Mouse (Mus musculus) liver, embryonic 15.5 days (tissue): ENCODE results near the gene Egln3. TPM values are rescaled to one million over a fixed set of nuclear protein-coding genes. Genes with fewer than 3 reads are reported as not detected.

Experiments
- ATAC-seq: fragments of 200-750 bp; cut with Nextera tagmentation; 2 replicates; pipeline ENCODE4 v1.8.0; 2017; ENCODE audit warnings: moderate number of reproducible peaks, mild to moderate bottlenecking, moderate library complexity; ENCODE audit not compliant: insufficient read depth
- H3K27ac ChIP-seq: fragments of 300-500 bp; sonication (generic); replicated peaks from 2 replicates; pipeline ENCODE4 v1.5.1; 2015; ENCODE audit warnings: mild to moderate bottlenecking, inconsistent platforms
- H3K27me3 ChIP-seq: fragments of 300-500 bp; sonication (generic); 2 replicates; pipeline ENCODE4 v1.6.1; 2015; ENCODE audit warnings: mild to moderate bottlenecking, inconsistent platforms
- H3K36me3 ChIP-seq: fragments of 300-500 bp; sonication (generic); replicated peaks from 2 replicates; pipeline ENCODE4 v1.6.1; 2015; ENCODE audit warnings: moderate library complexity, mild to moderate bottlenecking, inconsistent platforms
- H3K4me1 ChIP-seq: fragments of 300-500 bp; sonication (generic); replicated peaks from 2 replicates; pipeline ENCODE4 v1.6.1; 2015; ENCODE audit warnings: inconsistent platforms
- H3K4me2 ChIP-seq: fragments of 300-500 bp; sonication (generic); 2 replicates; pipeline ENCODE4 v1.6.1; 2015; ENCODE audit warnings: moderate library complexity, mild to moderate bottlenecking, inconsistent platforms
- H3K4me3 ChIP-seq: fragments of 300-500 bp; sonication (generic); replicated peaks from 2 replicates; pipeline ENCODE4 v1.5.1; 2015; ENCODE audit warnings: mild to moderate bottlenecking, inconsistent platforms
- H3K9ac ChIP-seq: fragments of 300-500 bp; sonication (generic); 2 replicates; pipeline ENCODE4 v1.6.1; 2015; ENCODE audit warnings: moderate library complexity, mild to moderate bottlenecking, inconsistent platforms
- H3K9me3 ChIP-seq: fragments of 300-500 bp; sonication (generic); replicated peaks from 2 replicates; pipeline ENCODE4 v1.6.1; 2016; ENCODE audit warnings: inconsistent platforms
- WGBS: fragments of 180-500 bp; shearing (Covaris S2); methylation state at CpG from one replicate; pipeline ENCODE4 v1.1.7; 2015; ENCODE audit warnings: mixed read lengths; ENCODE audit not compliant: insufficient replicate concordance; 5-methylcytosine and 5-hydroxymethylcytosine counted together
- polyA plus RNA-seq: library from polyadenylated mRNA; unstranded; fragments of >200 nt; fragmentation: Nextera tagmentation; extraction: Ambion mirVana; gene quantifications from 2 replicates; pipeline ENCODE4 v1.2.1, GENCODE M21; 2015

Egln3 gene
- polyA plus RNA-seq, 1 experiment from 2014 or later, result 2.3 TPM

DNA sequence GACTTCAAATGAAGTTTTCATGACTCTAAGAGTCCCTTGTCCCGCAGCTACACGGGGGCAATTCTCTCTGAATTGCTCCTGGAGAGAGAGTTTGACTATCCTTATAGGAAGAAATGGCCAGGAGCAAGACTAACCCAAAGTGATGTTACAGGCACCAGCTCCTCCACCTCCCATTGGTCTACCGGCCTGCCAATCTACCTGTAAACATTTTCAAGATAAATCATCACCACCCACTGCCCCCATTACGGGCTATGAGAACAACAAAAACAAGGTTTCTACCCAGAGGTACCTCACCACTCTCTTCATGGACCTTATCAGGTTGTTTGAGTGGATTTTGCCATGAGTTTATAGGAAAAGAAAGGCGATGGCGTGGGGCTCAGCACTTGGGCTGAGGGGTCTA is 1.4 kb downstream of the Egln3 start:
- Histone ChIP-seq H3K9ac (no peak overlapping the region), H3K36me3 (no peaks in the 10 kb centered on the region), H3K4me2 (peak overlapping the region; percentile 77), H3K27me3 (peaks cover 50% of the 10 kb centered on the region), H3K4me3 (peak overlapping the region; percentile 59), H3K27ac (no peak overlapping the region), H3K4me1 (peaks cover 22% of the 10 kb centered on the region), H3K9me3 (no peaks in the 10 kb centered on the region)
- 6% methylated on average over 6 of the region's 6 CpGs for WGBS
- ATAC-seq, result no peak

GRCm38 (mm10) chr12:54200856-54201255 is 2.8 kb downstream of the Egln3 start:
- Histone ChIP-seq H3K4me1 (peaks cover 24% of the 10 kb centered on the region), H3K4me3 (no peak overlapping the region), H3K9ac (no peak overlapping the region), H3K4me2 (no peak overlapping the region), H3K36me3 (no peaks in the 10 kb centered on the region), H3K9me3 (no peaks in the 10 kb centered on the region), H3K27me3 (peaks cover 53% of the 10 kb centered on the region), H3K27ac (no peak overlapping the region)
- WGBS, result 11% methylated on average over 6 of the region's 6 CpGs
- no peak for ATAC-seq

DNA sequence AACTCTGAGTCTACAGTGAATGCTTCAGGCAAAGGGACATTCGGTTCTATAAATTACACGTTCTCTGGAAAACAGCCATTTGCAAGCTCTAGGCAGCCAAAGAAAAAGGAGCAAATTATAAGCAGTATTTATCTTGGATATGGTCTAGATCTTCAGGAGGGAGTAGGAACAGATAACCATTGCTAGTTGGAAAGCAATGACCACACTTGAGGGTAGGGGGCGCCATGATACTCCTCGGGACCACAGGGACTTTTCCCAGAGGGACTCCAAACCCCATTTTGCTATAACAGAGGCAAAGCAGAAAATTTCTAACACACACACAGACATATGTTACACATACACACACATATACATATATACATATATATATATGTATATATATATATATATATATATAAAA is 3.5 kb downstream of the Egln3 start:
- no peak overlapping the region for H3K27ac ChIP-seq
- H3K4me3 ChIP-seq, result no peak overlapping the region
- H3K4me1 ChIP-seq, result peaks cover 24% of the 10 kb centered on the region
- no peak overlapping the region for H3K4me2 ChIP-seq
- no peaks in the 10 kb centered on the region for H3K36me3 ChIP-seq
- H3K9ac ChIP-seq, result no peak overlapping the region
- no peaks in the 10 kb centered on the region for H3K9me3 ChIP-seq
- ATAC-seq, result no peak
- 29% methylated on average over 4 of the region's 4 CpGs for WGBS
- peaks cover 51% of the 10 kb centered on the region for H3K27me3 ChIP-seq

GRCm38 (mm10) chr12:54198282-54198918 is 5.3 kb downstream of the Egln3 start:
- no peak overlapping the region for H3K4me3 ChIP-seq
- ATAC-seq, result no peak
- 64% methylated on average over 4 of the region's 4 CpGs for WGBS
- no peaks in the 10 kb centered on the region for H3K36me3 ChIP-seq
- peaks cover 36% of the 10 kb centered on the region for H3K27me3 ChIP-seq
- H3K9ac ChIP-seq, result no peak overlapping the region
- no peak overlapping the region for H3K27ac ChIP-seq
- peaks cover 20% of the 10 kb centered on the region for H3K4me1 ChIP-seq
- H3K9me3 ChIP-seq, result no peaks in the 10 kb centered on the region
- no peak overlapping the region for H3K4me2 ChIP-seq

- peak overlapping the region; percentile 20 for H3K4me2 ChIP-seq
- WGBS, result 60% methylated on average over 11 of the region's 11 CpGs
Measured at GRCm38 (mm10) chr12:54197849-54198248, 5.8 kb downstream of the Egln3 start.

DNA sequence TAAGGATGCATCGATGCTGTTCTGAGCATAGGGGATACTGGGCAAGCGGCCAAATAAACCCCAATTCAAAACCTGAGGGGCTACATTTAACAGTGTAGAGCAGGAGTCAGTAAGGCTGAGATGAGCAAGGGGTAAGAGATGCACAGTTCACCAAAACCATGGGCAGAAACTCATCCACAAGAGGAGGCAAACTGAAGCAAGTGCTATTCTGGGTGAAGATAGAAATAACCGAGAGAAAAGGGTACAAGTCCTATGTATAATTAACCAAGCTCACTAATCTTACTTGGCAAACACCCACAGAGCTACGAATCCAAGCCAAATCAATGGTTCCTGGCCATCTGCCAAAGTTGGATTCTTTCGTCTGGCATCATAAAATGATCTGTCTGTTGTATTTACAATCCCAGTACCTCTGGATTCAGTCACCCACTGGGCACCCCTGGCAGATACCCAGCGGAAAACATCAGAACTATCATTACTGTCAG is 6.3 kb downstream of the Egln3 start:
- Histone ChIP-seq H3K4me1 (peaks cover 23% of the 10 kb centered on the region), H3K27me3 (peaks cover 28% of the 10 kb centered on the region), H3K27ac (no peak overlapping the region), H3K36me3 (no peaks in the 10 kb centered on the region), H3K9ac (no peak overlapping the region), H3K4me2 (peak overlapping the region; percentile 20), H3K9me3 (no peaks in the 10 kb centered on the region), H3K4me3 (no peak overlapping the region)
- 43% methylated on average over 6 of the region's 6 CpGs for WGBS
- no peak for ATAC-seq

More at GRCm38 (mm10) chr12:54197849-54198248, 5.8 kb downstream of the Egln3 start:
- Histone ChIP-seq H3K27ac (no peak overlapping the region), H3K9ac (no peak overlapping the region), H3K4me1 (peaks cover 19% of the 10 kb centered on the region), H3K36me3 (no peaks in the 10 kb centered on the region), H3K4me3 (no peak overlapping the region), H3K9me3 (no peaks in the 10 kb centered on the region), H3K27me3 (peaks cover 31% of the 10 kb centered on the region)
- ATAC-seq, result no peak

DNA sequence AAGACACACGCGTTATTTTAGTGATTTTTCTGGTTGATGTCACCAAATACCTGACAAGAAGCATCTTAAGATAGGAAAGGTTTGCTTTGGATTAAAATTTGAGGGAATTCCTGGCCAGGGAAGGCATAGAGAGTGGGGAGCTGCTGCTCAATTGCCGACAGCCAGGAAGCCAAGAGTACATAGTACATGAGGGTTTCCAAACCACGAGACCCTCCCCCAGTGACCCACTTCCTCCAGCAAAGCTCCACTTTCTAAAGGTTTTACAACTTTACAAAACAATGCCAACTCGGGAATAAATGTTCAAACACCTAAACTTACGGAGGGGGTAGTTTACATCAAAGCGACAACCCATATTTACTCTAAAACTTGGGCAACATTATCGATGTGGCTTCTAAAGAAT is 6.8 kb downstream of the Egln3 start:
- H3K9me3 ChIP-seq, result no peaks in the 10 kb centered on the region
- ATAC-seq, result no peak
- H3K4me2 ChIP-seq, result peak overlapping the region; percentile 20; the same call in 1 of the 2 replicates
- H3K36me3 ChIP-seq, result no peaks in the 10 kb centered on the region
- H3K4me3 ChIP-seq, result no peak overlapping the region
- H3K27ac ChIP-seq, result no peak overlapping the region
- WGBS, result 63% methylated on average over 8 of the region's 8 CpGs
- H3K9ac ChIP-seq, result no peak overlapping the region
- peaks cover 28% of the 10 kb centered on the region for H3K4me1 ChIP-seq
- peaks cover 28% of the 10 kb centered on the region for H3K27me3 ChIP-seq

DNA sequence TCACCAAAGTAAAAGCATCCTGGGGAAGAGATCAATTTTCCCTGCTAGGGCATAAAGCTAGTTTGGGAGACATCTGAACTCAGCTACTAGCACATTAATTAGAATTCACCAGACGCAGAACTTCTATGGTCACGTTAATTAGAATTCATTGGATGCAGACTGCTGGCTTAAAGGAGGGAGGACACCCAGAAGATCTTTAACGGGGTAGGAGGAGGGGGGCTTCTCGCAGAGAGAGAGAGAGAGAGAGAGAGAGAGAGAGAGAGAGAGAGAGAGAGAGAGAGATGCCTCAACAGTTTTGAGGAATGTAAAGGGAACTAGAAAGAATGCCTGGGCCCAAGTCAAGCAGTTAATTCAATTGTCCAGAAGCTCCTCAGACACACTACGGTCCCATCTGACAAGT is 9.5 kb downstream of the Egln3 start:
- no peak for ATAC-seq
- Histone ChIP-seq H3K4me1 (peaks cover 48% of the 10 kb centered on the region), H3K9ac (no peak overlapping the region), H3K36me3 (no peaks in the 10 kb centered on the region), H3K4me2 (no peak overlapping the region), H3K9me3 (no peaks in the 10 kb centered on the region), H3K27me3 (peaks cover 17% of the 10 kb centered on the region), H3K4me3 (no peak overlapping the region), H3K27ac (no peak overlapping the region)
- 54% methylated on average over 5 of the region's 5 CpGs for WGBS

- no peak overlapping the region; the same call in 1 of the 2 replicates for H3K9ac ChIP-seq
- peak overlapping the region; percentile 61 for H3K4me2 ChIP-seq
- H3K4me3 ChIP-seq, result peak overlapping the region; percentile 26
- peak overlapping the region; percentile 83 for H3K27ac ChIP-seq
- ATAC-seq, result peak; percentile 49
- peaks cover 29% of the 10 kb centered on the region for H3K27me3 ChIP-seq
- peaks cover 42% of the 10 kb centered on the region for H3K4me1 ChIP-seq
- WGBS, result 3% methylated on average over 5 of the region's 5 CpGs
- H3K36me3 ChIP-seq, result no peaks in the 10 kb centered on the region
- no peaks in the 10 kb centered on the region for H3K9me3 ChIP-seq
Measured at GRCm38 (mm10) chr12:54192305-54192661, 11.4 kb downstream of the Egln3 start.

GRCm38 (mm10) chr12:54191608-54192304 is 11.9 kb downstream of the Egln3 start:
- Histone ChIP-seq H3K9ac (no peak overlapping the region; the same call in 1 of the 2 replicates), H3K4me1 (peaks cover 40% of the 10 kb centered on the region), H3K9me3 (no peaks in the 10 kb centered on the region), H3K27ac (peak overlapping the region; percentile 83), H3K36me3 (no peaks in the 10 kb centered on the region), H3K4me3 (peak overlapping the region; percentile 26), H3K27me3 (peaks cover 34% of the 10 kb centered on the region), H3K4me2 (peak overlapping the region; percentile 61)
- 2% methylated on average over 19 of the region's 19 CpGs for WGBS
- ATAC-seq, result peak; percentile 95

- H3K36me3 ChIP-seq, result no peaks in the 10 kb centered on the region
- H3K27ac ChIP-seq, result peak overlapping the region; percentile 83
- H3K4me3 ChIP-seq, result peak overlapping the region; percentile 26
- WGBS, result 9% methylated on average over 9 of the region's 9 CpGs
- peak overlapping the region; percentile 61 for H3K4me2 ChIP-seq
- H3K9me3 ChIP-seq, result no peaks in the 10 kb centered on the region
- H3K9ac ChIP-seq, result no peak overlapping the region
- H3K27me3 ChIP-seq, result peaks cover 40% of the 10 kb centered on the region
- peak; percentile 14; the same call in 1 of the 2 replicates for ATAC-seq
- H3K4me1 ChIP-seq, result peaks cover 40% of the 10 kb centered on the region
Measured at GRCm38 (mm10) chr12:54191181-54191580, 12.5 kb downstream of the Egln3 start.
